Mouse (Mus musculus) right cerebral cortex, postnatal 36 days (tissue): ENCODE measurements at regions not wholly inside any gene's neighbourhood (a gene's known extent, or its start where the extent isn't known, plus 50 kb on each side); places are given as distances from the start of the nearest gene placed in this dataset.

ENCODE experiments used
- DNase-seq, 2 experiments: peaks; one replicate each; pipeline ENCODE4 v3.0.0; 2022; ENCODE audit warnings: low spot score in 2 of 2, mixed read lengths in 1 of 2

DNA sequence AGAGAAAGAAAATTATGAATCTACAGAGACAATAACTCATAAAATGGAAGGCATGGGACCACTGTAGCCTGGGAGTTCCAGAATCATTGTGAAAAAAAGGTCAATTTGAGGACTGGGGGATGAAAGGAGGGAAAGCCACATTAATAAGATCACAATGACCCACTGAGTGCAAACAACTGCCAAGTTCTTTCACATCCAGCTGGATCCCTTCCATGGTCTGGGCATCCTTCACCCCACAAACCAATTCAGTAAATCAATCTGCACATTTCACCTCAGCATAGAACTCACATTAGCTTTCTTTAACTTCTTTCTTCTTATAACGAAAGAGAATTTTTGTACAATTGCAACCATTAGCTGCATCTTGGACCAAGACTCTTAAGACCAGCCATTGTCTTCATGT lies 169.4 kb downstream of the Gm19410 start:
- no peak for DNase-seq

DNA sequence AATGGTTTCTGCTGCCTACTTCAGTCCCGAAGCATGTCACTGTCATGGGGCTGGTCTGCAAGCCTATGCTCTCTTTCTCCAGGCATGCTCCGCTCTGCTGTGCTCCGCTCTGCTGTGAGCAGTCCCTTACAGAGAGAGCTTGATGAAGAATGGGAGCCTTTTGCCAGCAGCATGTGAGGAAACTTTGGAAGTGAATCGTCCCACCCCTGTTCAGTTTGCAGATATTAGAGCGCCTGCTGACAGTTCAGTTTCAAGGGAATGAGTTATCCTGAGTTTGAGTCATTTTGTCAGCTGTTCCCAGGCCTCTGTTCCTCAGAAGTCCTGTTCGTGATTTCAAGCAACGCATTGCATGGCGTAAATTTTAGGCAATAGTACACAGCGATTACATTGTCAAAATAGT lies 173.6 kb downstream of the Gm19410 start:
- no peak for DNase-seq

DNA sequence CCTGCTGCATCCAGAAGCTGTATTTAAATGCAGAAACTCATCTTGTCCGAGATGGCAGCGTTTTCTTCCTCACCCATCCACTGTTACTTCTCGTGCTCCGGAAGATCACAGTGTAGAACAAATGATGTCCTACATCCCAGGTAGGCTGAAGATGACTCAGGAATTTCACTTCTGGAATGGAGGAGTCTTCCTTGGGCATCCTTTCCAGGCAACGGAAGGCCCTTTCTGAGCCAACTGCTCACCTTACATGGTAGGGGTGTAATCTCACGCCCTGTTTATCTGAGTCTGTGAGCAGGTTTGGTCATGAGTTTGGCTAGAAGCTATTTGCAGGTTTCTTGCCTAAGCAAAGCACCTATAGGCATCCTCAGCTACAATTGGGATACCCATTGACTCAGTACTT lies 176.9 kb downstream of the Gm19410 start:
- no peak for DNase-seq

DNA sequence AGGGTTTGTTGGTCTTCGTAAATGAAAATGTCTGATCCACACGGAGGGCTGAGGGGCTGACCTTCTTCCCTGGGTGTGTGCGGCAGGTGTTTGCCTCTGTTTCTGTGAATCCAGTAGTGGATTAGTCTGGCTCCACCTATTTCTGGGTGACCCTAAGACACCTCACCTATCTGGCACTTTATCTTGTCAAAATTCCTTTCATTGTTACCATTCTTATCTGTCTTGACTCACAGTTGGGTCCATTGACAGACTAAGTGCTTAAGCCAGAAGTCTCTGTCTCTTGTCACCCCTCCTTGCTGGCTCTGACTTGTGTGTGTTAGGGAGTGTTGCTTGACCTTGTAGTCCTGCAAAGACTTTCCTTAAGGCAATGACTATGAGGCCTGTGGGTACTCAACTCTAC lies 178.1 kb downstream of the Gm19410 start:
- no peak for DNase-seq

DNA sequence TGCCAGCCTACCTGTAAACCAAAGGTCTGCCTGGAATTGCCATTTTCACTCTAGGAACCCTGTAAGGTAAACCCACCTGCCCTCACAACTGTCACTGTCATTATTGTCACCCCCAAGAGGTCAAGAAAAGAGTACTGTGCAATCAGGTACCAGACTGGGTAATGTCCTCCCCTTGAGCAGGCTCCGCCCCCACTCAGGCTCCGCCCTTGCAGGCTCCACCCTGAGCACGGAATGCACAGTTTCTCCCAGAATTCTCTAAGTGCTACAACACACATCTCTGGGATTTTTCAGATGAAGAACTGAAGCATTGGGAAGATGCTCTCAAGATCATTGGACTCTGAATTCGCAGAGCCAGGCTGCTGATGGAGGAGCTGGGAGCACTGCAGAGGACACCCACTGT lies 178.9 kb downstream of the Gm19410 start:
- DNase-seq = no peak

DNA sequence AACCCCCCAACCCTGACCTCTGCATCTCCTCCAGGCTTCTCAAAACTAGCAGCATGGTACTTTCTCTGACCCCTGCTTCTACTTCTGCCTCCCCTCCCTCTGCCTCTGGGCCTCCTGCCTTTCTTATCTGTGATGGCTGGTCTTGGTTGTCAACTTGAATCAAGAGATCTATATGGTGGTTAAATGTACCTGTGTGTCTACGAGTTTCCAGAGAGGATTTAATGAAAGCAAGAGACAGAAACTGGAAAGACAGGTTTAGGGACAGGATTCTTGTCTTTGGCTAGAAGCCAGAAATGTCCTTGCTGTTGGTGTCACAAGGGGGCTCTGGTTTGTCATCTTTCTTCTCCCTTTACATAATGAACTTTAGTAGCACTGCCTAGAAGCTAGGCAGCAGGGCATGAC lies 180.9 kb downstream of the Gm19410 start:
- DNase-seq = no peak

DNA sequence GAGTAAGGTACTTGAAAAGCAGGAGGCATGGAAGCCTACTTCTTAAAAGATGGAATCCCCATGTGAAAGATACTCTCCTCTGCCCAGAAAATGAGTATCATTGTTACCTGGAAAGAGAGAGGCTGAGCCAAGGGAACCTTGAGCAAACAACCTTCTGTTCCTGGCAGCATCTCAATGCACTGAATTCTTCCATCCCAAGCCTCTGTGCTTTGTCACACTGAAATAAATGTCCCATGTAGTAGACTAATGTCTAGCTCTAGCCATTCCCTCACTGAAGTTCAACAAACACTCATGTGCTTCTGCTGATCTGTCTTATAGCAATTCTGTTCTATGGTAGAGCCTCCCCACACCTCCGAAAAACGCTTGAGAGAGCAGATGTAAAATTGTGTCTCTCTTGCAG lies 182.6 kb downstream of the Gm19410 start:
- no peak for DNase-seq

DNA sequence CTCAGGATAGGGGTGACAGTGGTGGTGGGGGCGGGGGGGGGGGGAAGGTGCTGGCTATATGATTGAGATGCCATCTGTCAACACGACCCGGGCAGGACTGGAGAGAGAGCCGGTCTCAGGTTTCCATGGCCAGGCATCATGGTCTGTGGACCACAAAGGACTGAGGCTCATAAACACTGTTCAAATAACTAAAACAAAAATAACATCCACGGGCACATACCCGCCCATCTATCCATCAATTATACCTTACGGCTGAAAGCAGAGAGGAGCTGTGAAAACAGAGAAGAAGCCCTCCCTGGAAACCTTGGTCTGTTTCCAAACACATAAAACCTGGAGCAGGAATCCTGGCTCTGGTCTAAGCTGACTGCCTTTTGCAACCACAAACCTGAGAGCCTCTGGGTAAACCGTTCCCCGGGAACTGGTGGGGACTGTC lies 183.2 kb downstream of the Gm19410 start:
- DNase-seq = no peak

DNA sequence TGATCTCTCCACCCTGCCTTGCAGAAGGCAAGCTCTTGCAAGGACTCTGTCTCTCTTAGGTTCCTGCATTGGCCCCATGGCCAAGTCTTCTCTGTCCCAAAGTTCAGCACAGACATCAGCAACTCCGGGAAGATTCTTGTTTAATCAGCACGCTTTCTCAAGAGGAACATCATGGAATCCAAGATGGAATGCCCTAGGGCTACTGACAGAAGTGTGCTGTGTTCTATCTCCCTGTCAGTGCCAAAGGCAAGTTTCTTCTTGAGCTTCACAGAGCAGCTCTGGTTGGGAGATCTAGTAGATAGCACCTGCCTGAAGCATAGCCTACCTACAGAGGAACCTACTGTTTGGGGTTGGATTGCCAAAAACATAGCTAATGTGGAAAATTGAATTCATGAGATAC lies 189.9 kb downstream of the Gm19410 start:
- DNase-seq = no peak

DNA sequence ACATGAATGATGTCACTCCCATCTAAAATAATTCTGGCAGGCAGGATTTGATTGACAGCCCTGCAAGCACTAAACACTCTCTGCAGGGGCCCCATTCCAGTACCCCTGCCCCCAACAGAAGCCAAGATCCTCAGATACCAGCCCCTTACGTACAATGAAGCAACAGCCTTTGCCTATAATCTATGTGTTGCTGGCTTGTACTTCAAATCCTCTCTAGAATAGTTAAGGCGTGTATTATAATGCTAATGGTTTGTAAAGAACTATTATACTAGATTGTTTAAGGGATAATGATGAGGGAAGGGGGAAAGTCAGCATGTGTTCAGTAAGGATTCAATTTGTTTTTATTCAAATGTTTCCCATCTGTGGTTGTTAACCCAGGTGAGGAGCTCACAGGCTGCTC lies 190.7 kb downstream of the Gm19410 start:
- no peak for DNase-seq

DNA sequence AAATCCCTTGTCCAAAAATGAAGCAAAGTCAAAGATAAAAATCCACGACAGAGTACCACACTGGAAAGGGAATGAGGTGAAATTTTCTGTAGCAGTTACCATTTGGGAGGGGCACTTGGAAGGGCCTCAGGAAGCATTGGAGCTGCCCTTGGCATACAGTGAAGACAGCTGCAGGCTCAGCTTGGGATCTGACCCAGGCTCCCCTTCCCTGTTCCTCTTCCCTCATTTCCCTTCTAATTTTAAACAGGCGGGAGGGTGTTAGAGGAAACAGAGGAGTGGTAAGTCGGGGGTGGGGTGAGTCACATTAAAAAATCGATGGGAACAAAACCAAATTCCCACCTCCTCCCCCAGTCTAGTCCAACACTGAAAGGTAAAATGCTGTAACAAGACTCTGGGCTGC lies 193.6 kb downstream of the Gm19410 start:
- no peak for DNase-seq

DNA sequence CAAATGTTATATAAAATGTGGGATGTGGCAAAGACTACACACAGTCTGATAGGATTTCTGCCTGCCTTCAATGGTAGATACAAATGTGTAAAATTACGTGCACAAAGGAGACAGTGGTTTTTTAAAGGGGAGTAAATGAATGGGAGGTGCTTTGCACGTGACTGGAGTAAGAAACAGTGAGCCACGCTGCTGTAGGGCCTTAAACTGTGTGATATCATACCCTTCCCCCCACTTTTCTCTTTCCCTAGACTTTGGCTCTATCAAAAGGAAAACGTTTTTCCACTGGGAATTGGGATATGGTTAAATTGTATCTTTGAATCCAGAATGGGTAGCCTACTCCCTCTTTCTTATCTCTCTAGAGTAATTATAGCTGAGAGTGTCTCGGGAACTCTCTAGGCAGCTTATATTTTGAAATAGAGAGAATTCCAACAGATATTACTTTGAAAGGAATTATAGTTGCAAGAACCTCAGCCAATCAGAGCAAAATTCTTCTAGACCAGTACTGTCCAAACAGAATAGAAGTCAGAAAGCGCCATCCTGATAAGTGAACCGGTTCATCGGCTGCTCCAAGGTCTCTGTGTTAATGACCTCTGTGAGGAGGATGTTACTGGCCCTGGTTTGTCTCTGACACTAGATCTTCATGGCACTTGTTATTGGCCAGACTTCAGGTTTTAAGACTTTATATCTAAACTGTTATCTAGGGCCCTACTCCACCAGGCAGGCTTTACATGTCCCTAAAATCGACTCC lies 195.5 kb downstream of the Gm19410 start:
- no peak for DNase-seq

DNA sequence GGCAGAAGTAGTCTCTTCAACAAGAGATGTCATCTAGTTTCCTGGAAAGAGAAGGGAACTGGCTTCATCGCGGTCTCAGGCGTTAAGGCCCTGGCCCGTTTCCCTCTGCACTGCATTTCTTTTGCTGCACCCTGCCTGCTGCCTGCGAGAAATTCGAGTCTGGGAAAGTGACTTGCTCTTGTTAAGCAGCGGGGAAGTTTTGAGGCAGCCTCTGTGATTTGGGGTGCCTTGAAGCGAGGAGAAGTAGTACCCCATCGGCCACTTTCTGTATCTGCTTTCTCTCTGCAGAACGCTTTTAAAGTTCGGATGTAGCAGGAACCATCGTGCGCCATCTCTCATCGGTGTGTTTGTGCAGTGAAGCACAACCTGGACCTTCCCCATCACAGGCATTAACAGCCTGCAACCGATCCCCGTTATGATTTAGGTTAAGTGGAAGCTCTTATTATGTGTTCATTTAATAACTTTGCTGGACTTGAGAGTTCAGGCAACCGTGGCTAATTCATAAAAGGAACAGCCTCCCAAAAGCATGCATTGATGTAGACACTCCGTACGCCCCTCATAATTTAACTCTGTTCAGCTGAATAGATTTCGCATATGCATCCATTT lies 196.1 kb downstream of the Gm19410 start:
- no peak for DNase-seq

DNA sequence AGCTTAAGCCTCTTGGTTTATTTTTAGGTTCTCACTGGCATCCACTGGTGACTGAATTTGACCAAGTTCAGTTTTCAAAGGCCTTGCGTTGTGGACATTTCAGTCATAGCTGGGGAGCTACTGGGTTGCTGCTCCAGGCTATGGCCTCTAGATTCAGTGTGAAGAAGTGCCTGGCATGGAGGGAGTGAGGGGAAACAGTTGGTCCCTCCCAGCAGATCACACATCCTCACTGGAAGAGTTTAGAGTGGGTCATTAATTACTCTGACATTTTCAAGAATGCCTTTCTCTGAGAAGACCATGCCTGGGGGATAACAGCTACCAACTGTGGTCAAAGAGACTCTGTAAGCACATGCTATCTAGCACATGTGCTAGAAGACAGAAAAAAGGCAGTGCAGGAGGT lies 199.3 kb downstream of the Gm19410 start:
- no peak for DNase-seq

DNA sequence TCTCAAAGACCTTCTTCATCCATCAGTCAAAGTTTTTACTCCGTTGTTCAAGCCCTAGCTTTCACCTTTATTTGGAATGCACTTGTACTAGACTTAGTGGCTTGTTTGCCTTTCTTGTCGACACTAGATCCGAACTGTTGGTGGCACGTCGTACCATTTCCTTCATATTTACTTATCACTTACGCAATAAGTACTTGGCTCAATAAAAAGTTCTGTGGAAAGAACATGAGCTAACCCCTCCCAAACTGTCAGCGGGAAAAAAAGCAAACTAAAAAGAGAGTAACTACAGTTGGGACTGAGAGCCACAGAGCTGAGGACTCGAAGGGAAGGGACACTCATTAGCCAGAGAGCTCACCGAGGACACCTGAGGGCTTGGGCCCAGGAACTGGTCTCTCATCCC lies 202.8 kb downstream of the Gm19410 start:
- no peak for DNase-seq

DNA sequence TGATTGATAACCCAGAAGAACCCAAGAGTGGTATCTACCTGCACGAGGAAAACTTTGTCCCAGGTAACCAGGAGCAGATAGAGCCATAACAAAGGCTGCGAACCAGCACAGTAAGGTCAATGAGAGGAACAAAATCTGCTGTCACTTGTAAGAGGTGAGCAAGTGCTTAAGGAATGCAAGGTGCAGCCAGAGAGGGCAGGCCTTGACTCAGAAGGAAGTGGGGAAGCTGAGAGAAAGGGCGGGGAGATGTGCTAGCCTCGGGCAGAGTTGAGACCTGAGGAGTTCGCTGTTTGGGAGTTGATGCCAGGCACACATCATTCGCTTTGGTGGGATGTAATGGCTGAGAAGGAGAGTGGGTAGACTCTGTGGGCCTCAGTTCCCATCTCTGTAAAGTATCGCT lies 205.5 kb downstream of the Gm19410 start:
- DNase-seq = no peak

DNA sequence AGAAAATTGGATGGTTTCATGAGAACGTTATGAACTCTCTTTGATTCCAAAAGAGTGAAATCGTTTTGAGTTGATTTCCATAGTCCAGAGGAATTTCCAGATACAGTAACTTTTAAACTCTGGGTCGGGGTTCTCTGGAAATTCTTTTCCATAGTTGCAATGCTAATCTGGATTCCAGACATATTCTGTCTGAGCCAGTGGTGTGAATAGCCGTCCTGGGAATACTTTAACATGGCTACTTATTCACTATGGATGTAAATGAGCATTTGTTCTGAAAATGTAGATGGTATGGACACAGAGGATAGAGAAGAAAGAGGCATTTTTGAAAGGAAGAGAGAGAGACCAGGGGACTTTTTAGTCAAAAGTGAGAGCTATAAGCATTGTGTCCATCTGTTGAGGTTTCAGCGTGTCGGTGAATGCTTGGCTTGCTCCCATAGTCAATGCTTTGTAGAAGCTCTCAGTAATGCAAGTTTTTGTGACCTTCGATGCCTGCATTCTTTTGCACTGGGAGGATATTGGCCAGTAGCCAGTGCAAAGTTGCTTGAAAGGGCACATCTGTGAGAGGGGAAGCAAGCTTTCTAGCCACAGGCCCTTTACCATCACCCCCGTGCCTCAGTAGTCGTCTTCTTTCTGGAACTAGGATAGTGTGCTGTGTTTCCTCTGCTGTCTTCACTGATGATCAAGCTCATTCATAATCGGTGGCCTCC lies 208.9 kb downstream of the Gm19410 start:
- DNase-seq = no peak

DNA sequence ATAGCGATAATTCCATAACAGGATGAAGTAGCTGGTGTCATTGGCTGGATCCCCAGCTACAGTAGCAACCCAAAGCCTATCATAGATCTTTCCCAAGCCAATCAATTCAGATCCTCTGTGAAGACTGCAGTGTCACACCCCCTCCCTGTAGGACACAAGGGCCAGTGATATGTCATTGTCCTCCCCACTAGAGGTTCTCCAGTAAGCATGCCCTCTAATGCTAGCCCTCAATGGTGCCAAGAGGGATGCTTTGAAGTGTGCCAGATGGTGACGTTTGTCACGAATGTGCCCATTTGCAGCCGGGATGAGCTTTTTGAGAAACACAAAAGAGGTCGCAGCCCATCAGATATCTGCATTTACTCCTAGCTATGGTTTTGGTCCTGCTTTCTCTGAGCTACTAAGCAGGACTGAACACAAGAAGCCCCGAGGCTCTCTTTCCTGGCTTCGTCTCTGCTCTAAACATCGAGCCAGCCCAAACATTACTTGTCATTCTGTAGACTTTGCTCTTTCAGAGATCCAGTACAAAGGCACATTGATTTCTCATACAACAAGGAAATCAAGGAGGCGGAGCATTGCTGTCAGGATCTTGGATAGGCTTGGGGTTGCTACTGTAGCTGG lies 214.2 kb downstream of the Gm19410 start:
- no peak for DNase-seq

DNA sequence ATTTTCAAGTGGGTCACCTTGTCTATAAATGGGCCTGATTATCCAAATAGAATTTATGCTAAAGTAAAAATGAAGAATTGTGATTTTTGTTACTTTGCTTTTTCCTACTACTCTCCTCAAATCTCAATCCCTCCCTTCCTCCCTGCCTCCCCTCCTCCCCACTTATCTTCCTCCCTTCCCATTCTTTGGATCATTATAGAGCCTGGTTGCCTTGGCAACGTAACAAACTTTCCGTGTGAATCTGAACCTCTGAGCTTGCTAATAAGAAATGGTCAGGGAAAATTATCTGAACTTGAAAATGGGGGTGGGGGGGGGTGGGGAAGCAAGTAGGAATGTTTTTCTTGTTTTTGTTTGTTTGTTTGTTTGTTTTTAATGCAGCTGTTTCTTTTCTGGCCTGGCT lies 217.5 kb downstream of the Gm19410 start:
- no peak for DNase-seq

DNA sequence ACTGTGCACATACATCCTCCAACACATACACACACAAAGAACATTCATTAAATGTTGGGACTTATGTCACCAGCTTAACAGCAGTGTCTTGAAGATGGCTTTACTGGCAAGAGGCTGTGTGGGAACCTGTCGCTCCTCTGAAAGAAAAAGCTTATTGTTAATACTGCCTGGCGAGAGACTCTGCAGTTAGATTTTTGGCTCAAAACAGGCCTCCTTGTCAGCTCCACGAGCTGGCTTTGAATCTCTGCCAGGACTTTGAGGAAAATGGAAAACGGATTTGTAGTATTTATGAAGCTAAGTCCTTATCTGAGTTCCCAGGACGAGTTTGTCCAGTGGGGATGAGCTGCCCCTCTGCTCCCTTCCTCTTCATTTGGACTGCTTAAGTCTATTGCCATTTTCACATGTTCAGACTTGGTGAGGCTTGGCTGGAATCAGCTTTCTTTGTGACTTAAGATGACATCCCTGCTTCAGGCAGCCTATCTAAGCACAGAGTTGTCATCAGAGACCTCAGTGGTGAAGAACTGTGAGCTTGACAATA lies 219.6 kb downstream of the Gm19410 start:
- DNase-seq = no peak

DNA sequence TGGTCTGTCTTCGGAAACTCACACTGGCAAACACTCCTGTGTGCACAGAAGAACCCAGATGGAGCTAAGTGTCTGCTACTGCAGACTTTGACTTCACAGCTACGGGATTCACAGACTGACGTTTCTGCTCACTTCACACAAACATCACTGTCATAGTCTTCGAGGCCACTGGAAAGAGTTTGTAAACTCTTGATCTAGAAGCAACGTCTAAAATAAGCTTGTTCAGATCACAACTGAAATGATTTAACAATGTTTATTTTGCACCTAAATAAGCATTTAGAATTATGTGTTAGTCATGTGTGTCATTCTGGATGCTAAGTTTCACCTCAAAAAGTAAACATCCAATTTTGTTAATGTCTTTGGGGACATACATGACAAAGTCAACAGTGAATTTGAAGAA lies 221.7 kb downstream of the Gm19410 start:
- DNase-seq = no peak

DNA sequence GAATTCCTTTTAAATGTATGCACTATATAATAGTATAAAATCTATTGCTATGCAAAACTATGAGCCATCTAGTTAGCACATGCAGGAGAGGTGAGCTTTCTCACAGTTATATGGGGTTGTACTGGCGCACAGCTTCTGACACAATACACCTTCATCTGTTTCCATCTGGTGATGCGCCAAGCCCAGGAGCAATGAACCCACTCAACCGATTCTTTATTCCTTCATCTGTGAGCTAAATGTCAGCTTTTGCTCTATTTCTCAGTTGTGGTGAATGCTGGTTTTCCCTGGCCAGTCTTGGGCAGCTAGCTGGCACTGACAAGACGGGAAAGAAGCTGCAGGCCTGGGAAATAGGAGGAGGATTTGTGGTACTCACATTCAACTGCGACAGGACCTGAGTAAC lies 225.4 kb downstream of the Gm19410 start:
- no peak for DNase-seq
